Mouse (Mus musculus): ENCODE results near the gene Aatk. TPM values are rescaled to one million over a fixed set of nuclear protein-coding genes. Genes with fewer than 3 reads are reported as not detected.

Gene Aatk
- total and polyA plus RNA-seq, 2 experiments from 2014 or later, result 31.7 to 110 TPM

- DNase-seq, result no peak
- Histone ChIP-seq H3K9ac (no peak overlapping the region), H3K9me3 (ENCODE audit: low read length) (no peaks in the 10 kb centered on the region), H3K27me3 (ENCODE audit: insufficient read depth, low read length) (no peaks in the 10 kb centered on the region), H3K36me3 (ENCODE audit: insufficient read depth) (peaks cover 44% of the 10 kb centered on the region), H3K4me1 (ENCODE audit: insufficient read depth) (no peaks in the 10 kb centered on the region), H3K4me3 (ENCODE audit: low read depth, low read length) (no peak overlapping the region), H3K27ac (ENCODE audit: low read depth, low read length) (no peak overlapping the region), H3K4me2 (ENCODE audit: low read depth) (no peak overlapping the region)
- WGBS, result 87% methylated on average over 18 of the region's 18 CpGs
- no peak for TF ChIP-seq CTCF (IDR thresholded peaks at IDR 0.05; ENCODE audit: low read depth)
- no peak for ATAC-seq
Observed at GRCm38 (mm10) chr11:120005434-120006317, 41.3 kb downstream of the Aatk start.

DNA sequence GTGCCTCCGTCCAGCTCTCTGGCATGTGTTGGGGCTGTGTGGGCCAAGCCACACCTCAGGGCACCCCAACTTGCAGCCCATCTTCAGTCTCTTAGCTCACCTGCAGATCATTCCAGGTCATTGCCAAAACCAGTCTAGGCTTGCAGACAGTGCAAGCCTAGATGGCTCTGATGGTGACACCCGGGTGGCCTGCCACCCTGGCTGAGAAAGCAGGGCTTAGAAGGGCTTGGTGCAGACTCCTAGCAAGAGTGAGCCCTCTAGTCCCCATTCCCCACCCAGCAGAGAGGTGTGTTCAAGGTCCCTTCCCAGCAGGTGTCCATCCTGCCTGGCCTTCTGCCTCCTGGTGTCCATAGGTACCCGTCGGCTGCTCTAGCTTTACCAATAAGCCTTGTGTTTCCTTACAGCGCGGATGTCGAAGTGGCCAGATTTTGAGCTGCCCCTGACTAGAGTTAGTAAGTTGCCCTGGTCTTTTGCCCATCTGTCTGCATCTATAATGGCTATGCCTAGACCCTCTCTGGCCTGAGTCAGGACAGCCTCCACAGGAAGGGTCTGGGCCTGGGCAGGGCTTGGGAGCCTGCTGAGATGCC lies 44.2 kb downstream of the Aatk start:
- H3K27ac ChIP-seq (ENCODE audit: low read depth, low read length), result no peak overlapping the region
- H3K9ac ChIP-seq, result no peak overlapping the region
- no peak for TF ChIP-seq CTCF (IDR thresholded peaks at IDR 0.05; ENCODE audit: low read depth)
- no peaks in the 10 kb centered on the region for H3K4me1 ChIP-seq (ENCODE audit: insufficient read depth)
- no peak overlapping the region for H3K4me2 ChIP-seq (ENCODE audit: low read depth)
- 96% methylated on average over 7 of the region's 7 CpGs for WGBS
- H3K4me3 ChIP-seq (ENCODE audit: low read depth, low read length), result no peak overlapping the region
- DNase-seq (no peak), ATAC-seq (no peak)
- no peaks in the 10 kb centered on the region for H3K27me3 ChIP-seq (ENCODE audit: insufficient read depth, low read length)
- no peaks in the 10 kb centered on the region for H3K9me3 ChIP-seq (ENCODE audit: low read length)
- H3K36me3 ChIP-seq (ENCODE audit: insufficient read depth), result peaks cover 27% of the 10 kb centered on the region

DNA sequence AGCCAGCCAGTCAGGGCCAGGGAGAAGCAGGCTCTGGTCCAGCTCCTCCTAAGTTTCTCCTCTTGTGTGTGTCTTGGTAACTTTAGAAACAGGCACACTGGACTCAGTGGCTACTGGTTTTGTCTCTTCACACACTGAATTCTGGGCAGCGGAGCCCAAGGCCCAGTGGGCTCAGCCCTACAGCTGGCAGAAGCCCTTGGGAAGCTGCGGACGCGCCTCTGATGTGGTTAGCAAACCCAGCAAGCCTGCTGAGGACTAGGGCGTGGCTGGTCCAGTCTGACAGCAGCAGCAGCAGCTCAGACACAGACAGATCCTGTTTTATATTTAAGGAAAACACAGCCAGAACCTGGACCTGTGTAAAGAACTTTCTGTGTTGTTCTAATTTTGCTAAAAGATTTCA lies 44.9 kb downstream of the Aatk start:
- no peaks in the 10 kb centered on the region for H3K4me1 ChIP-seq (ENCODE audit: insufficient read depth)
- H3K36me3 ChIP-seq (ENCODE audit: insufficient read depth), result peaks cover 30% of the 10 kb centered on the region
- no peak overlapping the region for H3K9ac ChIP-seq
- no peaks in the 10 kb centered on the region for H3K9me3 ChIP-seq (ENCODE audit: low read length)
- no peak overlapping the region for H3K4me2 ChIP-seq (ENCODE audit: low read depth)
- WGBS, result 84% methylated on average over 5 of the region's 5 CpGs
- no peak for ATAC-seq
- no peak overlapping the region for H3K4me3 ChIP-seq (ENCODE audit: low read depth, low read length)
- no peak overlapping the region for H3K27ac ChIP-seq (ENCODE audit: low read depth, low read length)
- H3K27me3 ChIP-seq (ENCODE audit: insufficient read depth, low read length), result no peaks in the 10 kb centered on the region
- no peak for DNase-seq
- no peak for TF ChIP-seq CTCF (IDR thresholded peaks at IDR 0.05; ENCODE audit: low read depth)

- Histone ChIP-seq H3K27me3 (ENCODE audit: insufficient read depth, low read length) (no peaks in the 10 kb centered on the region), H3K27ac (ENCODE audit: low read depth, low read length) (no peak overlapping the region), H3K4me3 (ENCODE audit: low read depth, low read length) (no peak overlapping the region), H3K4me1 (ENCODE audit: insufficient read depth) (no peaks in the 10 kb centered on the region), H3K9me3 (ENCODE audit: low read length) (no peaks in the 10 kb centered on the region), H3K36me3 (ENCODE audit: insufficient read depth) (peaks cover 47% of the 10 kb centered on the region), H3K4me2 (ENCODE audit: low read depth) (no peak overlapping the region), H3K9ac (no peak overlapping the region)
- no peak for DNase-seq
- no peak for TF ChIP-seq CTCF (IDR thresholded peaks at IDR 0.05; ENCODE audit: low read depth)
- no peak for ATAC-seq
- WGBS, result 71% methylated on average over 16 of the region's 16 CpGs
Observed at GRCm38 (mm10) chr11:119997351-119997750, 49.6 kb downstream of the Aatk start.

DNA sequence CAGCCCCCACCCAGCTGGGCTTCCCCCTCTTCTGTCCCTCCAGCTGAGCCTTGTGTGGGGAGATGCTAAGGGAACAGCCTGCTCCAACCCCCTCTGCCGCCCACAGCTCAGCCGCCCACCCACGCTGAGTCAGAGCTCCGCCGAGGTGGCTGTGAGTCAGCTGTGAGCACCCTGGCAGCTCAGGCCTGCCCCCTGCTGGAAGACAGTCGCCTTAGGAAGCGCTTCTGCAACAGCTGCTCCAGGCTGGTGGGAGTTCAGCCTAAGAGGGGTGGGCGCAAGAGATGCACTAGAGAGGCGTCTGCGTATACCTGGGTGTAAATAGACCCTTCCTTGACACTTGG lies 55.7 kb downstream of the Aatk start:
- ATAC-seq, result peak; percentile 91
- Histone ChIP-seq H3K9ac (no peak overlapping the region), H3K36me3 (ENCODE audit: insufficient read depth) (peaks cover 23% of the 10 kb centered on the region), H3K4me1 (ENCODE audit: insufficient read depth) (peaks cover 12% of the 10 kb centered on the region; the same call in 1 of the 2 replicates), H3K27me3 (ENCODE audit: insufficient read depth, low read length) (no peaks in the 10 kb centered on the region), H3K9me3 (ENCODE audit: low read length) (no peaks in the 10 kb centered on the region), H3K4me3 (ENCODE audit: low read depth, low read length) (no peak overlapping the region), H3K27ac (ENCODE audit: low read depth, low read length) (no peak overlapping the region), H3K4me2 (ENCODE audit: low read depth) (no peak overlapping the region)
- WGBS, result 15% methylated on average over 10 of the region's 10 CpGs
- peak; percentile 99 for TF ChIP-seq CTCF (IDR thresholded peaks at IDR 0.05; ENCODE audit: low read depth)
- DNase-seq, result peak; percentile 94

- no peak for ATAC-seq
- no peak overlapping the region for H3K9ac ChIP-seq
- H3K27me3 ChIP-seq (ENCODE audit: insufficient read depth, low read length), result no peaks in the 10 kb centered on the region
- TF ChIP-seq CTCF (IDR thresholded peaks at IDR 0.05; ENCODE audit: low read depth), result no peak
- no peak for DNase-seq
- no peak overlapping the region for H3K4me2 ChIP-seq (ENCODE audit: low read depth)
- no peaks in the 10 kb centered on the region for H3K9me3 ChIP-seq (ENCODE audit: low read length)
- H3K27ac ChIP-seq (ENCODE audit: low read depth, low read length), result no peak overlapping the region
- H3K4me1 ChIP-seq (ENCODE audit: insufficient read depth), result peaks cover 12% of the 10 kb centered on the region; the same call in 1 of the 2 replicates
- no peak overlapping the region for H3K4me3 ChIP-seq (ENCODE audit: low read depth, low read length)
- peaks cover 19% of the 10 kb centered on the region for H3K36me3 ChIP-seq (ENCODE audit: insufficient read depth)
- 46% methylated on average over 10 of the region's 10 CpGs for WGBS
Observed at GRCm38 (mm10) chr11:119990658-119991337, 56.2 kb downstream of the Aatk start.
